Mouse (Mus musculus): Measurements from ENCODE around the gene Dact3. TPM values are rescaled to one million over a fixed set of nuclear protein-coding genes. Genes with fewer than 3 reads are reported as not detected.

The Dact3 gene
- total RNA-seq (2023; ENCODE audit: inconsistent age), result 0.26 TPM in 1 of 4 replicates, not detected in the others

DNA sequence AGATGAGACGGTGACA lies at the start of gene Dact3:
TSS of gene Dact3 (plus strand) at position 8 of the 16 bp plus-strand sequence.

DNA sequence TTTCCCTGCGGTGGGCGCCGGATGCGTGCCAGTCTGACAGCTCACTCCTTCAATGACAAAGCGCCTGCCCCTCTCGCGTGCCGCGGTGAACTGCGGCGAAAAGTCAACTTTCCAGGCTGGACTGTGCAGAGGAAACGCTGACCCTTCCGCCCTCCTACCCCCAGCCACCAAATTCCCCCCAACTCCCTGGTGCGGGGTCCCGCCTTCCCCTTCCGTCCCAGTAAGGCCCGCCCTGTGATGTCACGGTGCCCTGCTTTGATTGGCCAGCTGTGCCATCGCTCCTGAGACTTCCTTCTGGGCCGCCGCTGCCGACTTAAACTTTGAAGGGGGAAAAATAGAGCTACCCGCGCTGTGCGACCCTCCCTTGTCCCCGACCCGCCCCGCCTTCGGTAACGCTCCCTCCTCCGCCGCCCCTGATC lies 32.5 kb upstream of the Dact3 start, which contains the start of gene Prkd2:
TSS of gene Prkd2 (plus strand) at position 258 of the 419 bp plus-strand sequence.

DNA sequence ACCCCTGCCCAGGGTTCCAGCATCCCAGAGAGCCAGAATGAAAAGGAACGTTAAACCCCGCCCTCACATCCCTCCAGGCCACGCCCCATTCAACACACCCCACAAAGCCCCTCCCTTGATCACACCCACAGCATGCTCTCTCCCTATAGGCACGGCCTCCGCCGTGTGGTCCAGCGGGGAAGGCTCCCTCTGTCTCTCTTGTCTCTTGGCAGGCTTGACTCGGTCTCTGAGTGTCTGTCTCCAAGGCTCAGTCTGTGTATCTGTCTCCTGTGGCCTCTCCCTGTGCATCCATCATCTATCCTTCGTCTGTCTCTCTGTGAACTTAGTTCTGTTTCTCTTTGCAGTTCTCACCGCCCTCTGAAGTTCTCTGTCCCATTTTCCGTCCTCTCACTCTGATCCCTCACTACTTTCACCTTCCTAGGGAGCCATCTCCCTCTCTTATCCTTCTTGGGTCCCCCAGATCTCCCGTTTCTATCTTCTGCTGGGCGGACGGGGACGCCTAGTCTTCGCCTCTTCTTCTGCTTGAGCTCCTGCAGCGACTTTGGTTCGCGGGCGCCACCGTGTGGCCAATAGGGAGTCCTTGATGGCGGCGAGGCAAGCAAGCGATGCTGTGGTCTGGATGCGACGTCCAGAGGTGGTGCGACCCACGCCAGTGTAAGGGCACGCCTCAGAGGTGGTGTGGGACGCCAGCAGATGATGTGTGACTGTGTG lies 16.7 kb downstream of the Dact3 start, which contains the start of gene Gng8:
TSS of gene Gng8 (plus strand) at position 146 of the 711 bp plus-strand sequence.

GRCm38 (mm10) chr7:16906281-16906680 lies 31.2 kb downstream of the Dact3 start, which contains the start of gene Ptgir:
Gene Ptgir (plus strand): TSS chr7:16906490.

GRCm38 (mm10) chr7:16924037-16924834 lies 49.1 kb downstream of the Dact3 start, which contains the start of gene Calm3:
Gene Calm3 (minus strand): TSS chr7:16924114.

Other genes starting within 250 kb of the Dact3 start
- gene Ceacam15, start 199.6 kb upstream of the Dact3 start, total RNA-seq (2023; ENCODE audit: inconsistent age), result not detected in 4 replicates
- gene Ceacam9, start 153.4 kb upstream of the Dact3 start, total RNA-seq (2023; ENCODE audit: inconsistent age), result not detected in 4 replicates
- 70.4 to 91.1 TPM (median 83.8 TPM) in 4 replicates for gene Ap2s1, start 136.9 kb upstream of the Dact3 start, total RNA-seq (2023; ENCODE audit: inconsistent age)
- 169 to 191 TPM (median 177 TPM) in 4 replicates for gene Slc1a5, start 94.0 kb upstream of the Dact3 start, total RNA-seq (2023; ENCODE audit: inconsistent age)
- gene Strn4, start 59.4 kb upstream of the Dact3 start, total RNA-seq (2023; ENCODE audit: inconsistent age), result 120 to 167 TPM (median 130 TPM) in 4 replicates
- 23.7 to 27.9 TPM (median 25.9 TPM) in 4 replicates for gene Fkrp, start 58.6 kb upstream of the Dact3 start, total RNA-seq (2023; ENCODE audit: inconsistent age)
- gene Prkd2, start 32.4 kb upstream of the Dact3 start, total RNA-seq (2023; ENCODE audit: inconsistent age), result 229 to 250 TPM (median 238 TPM) in 4 replicates
- not detected in 4 replicates for gene Gng8, start 16.5 kb downstream of the Dact3 start, total RNA-seq (2023; ENCODE audit: inconsistent age)
- gene Ptgir, start 31.2 kb downstream of the Dact3 start, total RNA-seq (2023; ENCODE audit: inconsistent age), result 0.16 TPM in 1 of 4 replicates, not detected in the others
- 124 to 150 TPM (median 135 TPM) in 4 replicates for gene Calm3, start 48.8 kb downstream of the Dact3 start, total RNA-seq (2023; ENCODE audit: inconsistent age)
- gene Pnmal2, start 69.4 kb downstream of the Dact3 start, total RNA-seq (2023; ENCODE audit: inconsistent age), result 0.12 to 0.13 TPM in 2 of 4 replicates, not detected in the others
- gene Pnmal1, start 84.4 kb downstream of the Dact3 start, total RNA-seq (2023; ENCODE audit: inconsistent age), result not detected in 4 replicates
- 0.09 to 0.64 TPM (median 0.41 TPM) in 4 replicates for gene Gm42372, start 107.8 kb downstream of the Dact3 start, total RNA-seq (2023; ENCODE audit: inconsistent age)
- gene Ccdc8, start 117.4 kb downstream of the Dact3 start, total RNA-seq (2023; ENCODE audit: inconsistent age), result not detected in 4 replicates
- 135 to 168 TPM (median 151 TPM) in 4 replicates for gene Ppp5c, start 152.6 kb downstream of the Dact3 start, total RNA-seq (2023; ENCODE audit: inconsistent age)
- gene Hif3a, start 187.1 kb downstream of the Dact3 start, total RNA-seq (2023; ENCODE audit: inconsistent age), result 1.2 to 2.2 TPM (median 1.7 TPM) in 4 replicates
- 0.10 to 0.16 TPM (median 0.12 TPM) in 3 of 4 replicates, not detected in the other for gene Psg16, start 198.7 kb downstream of the Dact3 start, total RNA-seq (2023; ENCODE audit: inconsistent age)

Measured in B cell, adult (primary cell).